Mouse (Mus musculus) activated CD4-positive, CD25-positive, alpha-beta regulatory T cell (primary cell): ENCODE data around the gene Ngef. TPM values are rescaled to one million over a fixed set of nuclear protein-coding genes. Genes with fewer than 3 reads are reported as not detected.

ENCODE experiments used
- polyA plus RNA-seq, 2 experiments: library from polyadenylated mRNA; unstranded; fragments of 100-300 nt; shearing (Covaris generic); gene quantifications; one replicate each; pipeline ENCODE4 v1.2.1; 2017

The Ngef gene
- polyA plus RNA-seq = not detected

GRCm38 (mm10) chr1:87573800-87574215, at the start of gene Ngef:
Gene Ngef, minus strand, starts transcription at chr1:87573870.

GRCm38 (mm10) chr1:87620211-87620668, 46.6 kb upstream of the Ngef start, which contains the start of gene Inpp5d:
Gene Inpp5d, plus strand, starts transcription at chr1:87620312.

GRCm38 (mm10) chr1:87509561-87510165, 64.0 kb downstream of the Ngef start, which contains the start of gene Neu2:
Gene Neu2, plus strand, starts transcription at chr1:87509889.

GRCm38 (mm10) chr1:87469971-87470370, 103.7 kb downstream of the Ngef start, which contains the start of gene Snorc:
Gene Snorc, plus strand, starts transcription at chr1:87470271.

Other genes starting within 250 kb of the Ngef start
- 10 to 100 TPM; 56.4 to 64.0 TPM for gene Gigyf2, start 246.9 kb downstream of the Ngef start, polyA plus RNA-seq
- gene Kcnj13, start 179.1 kb downstream of the Ngef start, polyA plus RNA-seq = under 1 TPM; 0.21 to 0.95 TPM
- gene Snorc, start 103.6 kb downstream of the Ngef start, polyA plus RNA-seq = not detected
- under 1 TPM in 1 of 2 experiments, not detected in 1; 0.22 TPM for gene Neu2, start 64.0 kb downstream of the Ngef start, polyA plus RNA-seq
- gene Inpp5d, start 46.4 kb upstream of the Ngef start, polyA plus RNA-seq = 100 to 1,000 TPM; 117 to 196 TPM
- 10 to 100 TPM; 40.1 to 42.1 TPM for gene Atg16l1, start 182.0 kb upstream of the Ngef start, polyA plus RNA-seq
- 1 to 10 TPM; 2.7 to 5.0 TPM for gene Sag, start 229.8 kb upstream of the Ngef start, polyA plus RNA-seq